Mouse (Mus musculus) c-Kit-positive CD71-positive TER-119-negative erythroid progenitor cells, embryonic 14.5 days (primary cell): Measurements from ENCODE around the gene Tpra1.

ENCODE experiments used
- DNase-seq: peaks from one replicate; pipeline ENCODE4 v3.0.0-alpha.2; 2013; ENCODE audit warnings: low read depth

Gene Tpra1

GRCm38 (mm10) chr6:88901947-88902820 is at the start of gene Tpra1:
Gene Tpra1, plus strand, starts transcription at chr6:88902251.
- DNase-seq: peak; percentile 94

- DNase-seq: no peak
These were observed 47.5 kb upstream of the Tpra1 start for GRCm38 (mm10) chr6:88854509-88854908.

DNA sequence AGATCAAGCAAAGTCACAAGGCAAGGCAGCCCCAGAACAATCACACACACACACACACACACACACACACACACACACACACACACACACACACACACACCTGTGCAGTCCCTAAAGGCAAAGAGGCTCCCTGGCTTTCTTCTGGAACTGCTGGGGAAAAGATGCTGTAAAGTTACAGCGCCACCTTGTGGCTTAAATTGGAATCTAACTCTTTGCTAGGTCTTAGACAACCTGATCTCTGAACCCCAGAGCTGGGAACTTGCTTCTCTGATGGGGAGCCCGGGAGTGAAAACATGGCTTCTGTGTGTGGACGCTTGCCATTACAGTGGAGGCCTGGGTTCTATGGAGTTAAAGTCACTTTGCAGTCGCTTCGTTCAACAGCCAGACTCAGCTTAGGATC is 46.4 kb upstream of the Tpra1 start:
- DNase-seq: peak; percentile 79

GRCm38 (mm10) chr6:88857249-88857648 is 44.8 kb upstream of the Tpra1 start:
- no peak for DNase-seq

DNA sequence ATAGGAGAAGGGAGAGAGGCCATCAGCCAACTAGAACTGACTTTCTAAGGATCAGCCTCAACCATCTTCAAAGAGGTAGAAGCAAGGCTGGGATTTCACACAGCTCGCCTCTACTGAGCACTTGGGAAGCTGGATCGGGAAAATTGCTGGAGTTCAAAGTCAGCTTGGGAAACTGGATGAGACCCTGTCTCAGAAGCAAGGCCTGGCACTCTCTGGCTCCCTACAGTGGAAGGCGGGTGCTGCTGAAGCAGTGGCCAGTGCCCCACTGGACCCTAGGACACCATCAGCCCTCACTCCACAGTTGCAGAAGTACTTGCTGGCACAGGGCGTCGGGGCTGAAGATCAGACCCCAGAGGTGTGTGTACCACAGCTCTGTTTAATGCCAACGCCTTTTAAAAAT is 44.2 kb upstream of the Tpra1 start:
- DNase-seq: no peak

GRCm38 (mm10) chr6:88858341-88858740 is 43.7 kb upstream of the Tpra1 start:
- DNase-seq: no peak

- DNase-seq: peak; percentile 51
These were observed 41.1 kb upstream of the Tpra1 start for GRCm38 (mm10) chr6:88860914-88861313.

DNA sequence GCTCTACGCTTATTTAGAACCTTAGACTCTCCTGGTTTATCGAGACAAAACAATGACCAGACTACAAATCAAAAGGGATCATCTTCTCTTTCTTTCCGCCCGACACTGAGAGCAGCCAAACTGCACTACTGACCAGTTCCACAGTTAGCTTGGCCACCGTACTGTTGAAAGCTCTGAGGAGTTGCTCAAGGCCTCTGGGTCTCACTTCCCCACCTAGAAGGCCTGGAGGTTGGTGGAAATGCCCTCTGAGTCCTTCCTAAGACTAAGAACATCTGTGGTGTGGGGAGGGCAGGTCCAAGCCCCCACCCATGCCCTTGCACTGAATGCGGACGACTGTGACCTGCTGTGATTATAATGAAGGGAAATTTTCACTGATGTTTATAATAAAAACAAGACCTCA is 36.3 kb upstream of the Tpra1 start:
- DNase-seq: no peak

DNA sequence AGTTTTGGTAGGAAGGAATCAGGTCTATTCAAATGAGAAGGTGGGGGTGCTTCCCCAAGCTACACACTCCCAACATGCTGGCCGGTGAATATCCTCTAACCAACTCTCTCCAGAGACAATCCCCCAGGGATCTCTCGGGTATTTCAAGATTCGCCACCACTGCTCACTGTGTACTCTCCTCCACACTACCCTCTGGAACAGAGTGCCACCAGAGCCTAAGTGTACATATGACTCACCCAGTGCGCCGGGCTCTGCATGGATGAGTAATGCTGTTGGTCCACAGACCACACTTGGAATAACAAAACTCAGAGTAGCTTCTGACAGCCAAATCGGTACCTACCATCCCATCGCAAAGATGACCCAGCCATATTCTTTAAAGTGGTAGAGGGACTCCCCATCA is 32.6 kb upstream of the Tpra1 start:
- no peak for DNase-seq

GRCm38 (mm10) chr6:88870594-88870993 is 31.5 kb upstream of the Tpra1 start:
- DNase-seq: no peak

DNA sequence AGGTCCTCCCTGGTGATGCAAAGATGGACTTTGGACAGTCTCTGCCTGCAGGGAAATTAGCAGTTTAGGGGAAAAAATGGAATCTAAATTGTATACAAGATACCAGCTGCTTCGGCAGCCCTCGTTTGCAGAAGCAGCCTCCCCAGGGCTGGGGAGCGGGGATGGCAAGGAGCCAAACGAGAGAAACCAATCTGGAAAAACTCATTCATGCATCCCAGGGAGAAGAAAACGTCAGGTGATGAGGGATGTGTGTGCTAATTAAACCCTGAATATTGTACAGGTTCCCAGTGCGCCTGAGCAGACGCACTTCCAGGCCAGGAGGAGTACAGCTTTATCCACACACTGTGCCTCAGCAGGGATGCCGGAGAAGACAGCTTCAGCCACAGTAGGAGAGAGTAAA is 30.5 kb upstream of the Tpra1 start:
- DNase-seq: no peak

- no peak for DNase-seq
These were observed 29.2 kb upstream of the Tpra1 start for GRCm38 (mm10) chr6:88872811-88873210.

- no peak for DNase-seq
These were observed 27.8 kb upstream of the Tpra1 start for GRCm38 (mm10) chr6:88873965-88874867.

GRCm38 (mm10) chr6:88874868-88875508 is 27.1 kb upstream of the Tpra1 start, which contains the start of gene Podxl2:
Gene Podxl2, minus strand, starts transcription at chr6:88875044.
- DNase-seq: no peak

DNA sequence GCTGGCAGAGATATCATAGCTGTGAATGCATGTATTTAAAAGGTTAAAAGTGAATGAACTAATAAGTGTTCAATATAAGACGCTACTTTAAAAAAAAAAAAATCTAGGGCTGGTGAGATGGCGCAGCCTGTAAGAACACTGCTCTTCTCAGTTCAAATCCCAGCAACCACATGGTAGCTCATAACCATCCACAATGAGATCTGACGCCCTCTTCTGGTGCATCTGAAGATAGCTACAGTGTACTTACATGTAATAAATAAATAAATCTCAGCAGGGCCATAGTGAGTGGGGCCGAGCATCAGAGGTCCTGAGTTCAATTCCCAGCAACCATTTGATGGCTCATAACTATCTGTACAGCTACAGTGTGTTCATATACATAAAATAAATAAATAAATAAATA is 22.6 kb upstream of the Tpra1 start:
- DNase-seq: no peak

GRCm38 (mm10) chr6:88881334-88881733 is 20.7 kb upstream of the Tpra1 start:
- DNase-seq: no peak

GRCm38 (mm10) chr6:88884195-88884594 is 17.9 kb upstream of the Tpra1 start:
- DNase-seq: no peak

- no peak for DNase-seq
These were observed 17.4 kb upstream of the Tpra1 start for GRCm38 (mm10) chr6:88884690-88885089.

GRCm38 (mm10) chr6:88885644-88886416 is 16.2 kb upstream of the Tpra1 start:
- no peak for DNase-seq

DNA sequence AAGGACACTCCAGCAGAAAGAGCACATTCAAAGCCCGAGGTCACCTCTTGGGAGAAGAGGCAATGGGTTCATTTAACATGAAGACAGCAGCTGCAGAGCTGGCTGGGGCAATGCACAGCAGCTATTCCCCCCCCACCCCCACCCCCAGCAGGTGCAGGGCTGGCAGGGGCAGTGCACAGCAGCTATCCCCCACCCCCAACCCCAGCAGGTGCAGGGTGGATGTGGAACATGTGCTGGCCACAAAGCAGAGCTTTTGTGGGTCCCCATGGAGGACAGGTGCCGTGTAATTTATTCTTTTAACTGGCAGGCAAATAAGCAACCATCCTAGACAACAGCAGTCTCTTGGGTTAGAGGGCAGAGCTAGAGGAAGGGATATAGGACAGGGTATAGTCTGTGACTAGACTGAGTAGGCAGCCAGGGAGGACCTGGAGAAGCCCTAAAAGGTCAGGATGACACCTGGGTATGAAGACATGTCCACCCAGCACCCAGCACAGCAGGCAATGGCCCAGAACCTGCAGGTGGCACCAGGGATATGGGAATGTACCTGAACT is 15.6 kb upstream of the Tpra1 start:
- no peak for DNase-seq

GRCm38 (mm10) chr6:88889410-88890042 is 12.5 kb upstream of the Tpra1 start:
- no peak for DNase-seq
